Mouse (Mus musculus): Measurements from ENCODE around the gene Sorbs1. TPM values are rescaled to one million over a fixed set of nuclear protein-coding genes. Genes with fewer than 3 reads are reported as not detected.

Sorbs1 gene
- polyA plus RNA-seq, 1 experiment, result 38.8 TPM

DNA sequence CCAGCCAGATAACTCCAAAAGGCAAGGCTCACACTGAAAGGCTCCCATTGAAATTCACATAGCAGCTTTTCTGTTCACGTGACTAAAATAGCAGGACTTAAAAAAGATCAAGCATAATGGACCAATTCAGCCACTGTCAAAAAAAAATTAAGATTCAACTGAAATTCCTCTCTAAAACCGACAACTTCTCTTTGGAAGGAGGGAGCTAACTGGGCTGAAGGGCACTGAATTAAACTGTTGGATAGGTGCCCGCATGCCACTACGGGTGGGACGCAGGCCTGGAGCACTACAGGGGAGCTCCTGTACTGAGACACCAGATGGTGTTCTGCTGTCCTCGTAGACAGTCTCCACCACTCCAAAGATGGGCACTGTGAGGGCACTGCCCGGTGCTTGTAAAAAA, 165.4 kb downstream of the Sorbs1 start:
- Histone ChIP-seq H3K4me2 (ENCODE audit: low read depth) (no peak overlapping the region), H3K27me3 (ENCODE audit: control insufficient read depth, insufficient read depth, insufficient read length) (no peaks in the 10 kb centered on the region), H3K4me3 (no peak overlapping the region), H3K79me2 (ENCODE audit: control insufficient read depth, insufficient read depth) (no peaks in the 10 kb centered on the region), H3ac (ENCODE audit: control insufficient read depth, insufficient read length) (no peak overlapping the region), H3K36me3 (ENCODE audit: control insufficient read depth, insufficient read depth) (peaks cover 5% of the 10 kb centered on the region)
- TF ChIP-seq MAX (IDR thresholded peaks at IDR 0.05; ENCODE audit: low read depth) (no peak), REST (IDR thresholded peaks at IDR 0.05; ENCODE audit: insufficient read depth, insufficient read length) (no peak), E2F4 (IDR thresholded peaks at IDR 0.05; ENCODE audit: insufficient read depth) (no peak), MYOG (IDR thresholded peaks at IDR 0.05; ENCODE audit: control insufficient read depth in 1 of 3, insufficient read depth in 1 of 3, insufficient read length in 2 of 3, low read depth in 2 of 3) (no peak), POLR2A (IDR thresholded peaks at IDR 0.05; ENCODE audit: insufficient read length, low read depth) (no peak), POLR2AphosphoS2 (IDR thresholded peaks at IDR 0.05; ENCODE audit: insufficient read length, low read depth) (no peak), USF1 (IDR thresholded peaks at IDR 0.05; ENCODE audit: low read depth) (no peak), MYOD1 (IDR thresholded peaks at IDR 0.05; ENCODE audit: control insufficient read depth in 1 of 3, insufficient read length in 2 of 3, low read depth in 2 of 3) (no peak), CEBPB (IDR thresholded peaks at IDR 0.05; ENCODE audit: insufficient read depth, poor library complexity, severe bottlenecking) (no peak), TCF3 (IDR thresholded peaks at IDR 0.05; ENCODE audit: insufficient read length, low read depth) (no peak), SRF (IDR thresholded peaks at IDR 0.05; ENCODE audit: control insufficient read depth, insufficient read length, low read depth) (no peak), TCF12 (IDR thresholded peaks at IDR 0.05; ENCODE audit: insufficient read depth, poor library complexity, severe bottlenecking) (no peak)

- no peak overlapping the region for H3K4me3 ChIP-seq
- no peak overlapping the region for H3ac ChIP-seq (ENCODE audit: control insufficient read depth, insufficient read length)
- no peaks in the 10 kb centered on the region for H3K79me2 ChIP-seq (ENCODE audit: control insufficient read depth, insufficient read depth)
- H3K27me3 ChIP-seq (ENCODE audit: control insufficient read depth, insufficient read depth, insufficient read length), result no peaks in the 10 kb centered on the region
- H3K4me2 ChIP-seq (ENCODE audit: low read depth), result no peak overlapping the region
- H3K36me3 ChIP-seq (ENCODE audit: control insufficient read depth, insufficient read depth), result peaks cover 5% of the 10 kb centered on the region
- TF ChIP-seq MYOD1 (IDR thresholded peaks at IDR 0.05; ENCODE audit: control insufficient read depth in 1 of 3, insufficient read length in 2 of 3, low read depth in 2 of 3), result no peak
- no peak for TF ChIP-seq REST (IDR thresholded peaks at IDR 0.05; ENCODE audit: insufficient read depth, insufficient read length)
- no peak for TF ChIP-seq POLR2A (IDR thresholded peaks at IDR 0.05; ENCODE audit: insufficient read length, low read depth)
- no peak for TF ChIP-seq E2F4 (IDR thresholded peaks at IDR 0.05; ENCODE audit: insufficient read depth)
These were observed 166.7 kb downstream of the Sorbs1 start for GRCm38 (mm10) chr19:40346908-40347307.

- Histone ChIP-seq H3K27me3 (ENCODE audit: control insufficient read depth, insufficient read depth, insufficient read length) (no peaks in the 10 kb centered on the region), H3K4me3 (no peak overlapping the region), H3K4me2 (ENCODE audit: low read depth) (no peak overlapping the region), H3K79me2 (ENCODE audit: control insufficient read depth, insufficient read depth) (no peaks in the 10 kb centered on the region), H3ac (ENCODE audit: control insufficient read depth, insufficient read length) (no peak overlapping the region), H3K36me3 (ENCODE audit: control insufficient read depth, insufficient read depth) (peaks cover 5% of the 10 kb centered on the region)
- TF ChIP-seq REST (IDR thresholded peaks at IDR 0.05; ENCODE audit: insufficient read depth, insufficient read length) (no peak), POLR2A (IDR thresholded peaks at IDR 0.05; ENCODE audit: insufficient read length, low read depth) (no peak), MAX (IDR thresholded peaks at IDR 0.05; ENCODE audit: low read depth) (no peak)
These were observed 167.2 kb downstream of the Sorbs1 start for GRCm38 (mm10) chr19:40346232-40346844.

- H3K27me3 ChIP-seq (ENCODE audit: control insufficient read depth, insufficient read depth, insufficient read length), result no peaks in the 10 kb centered on the region
- no peaks in the 10 kb centered on the region for H3K79me2 ChIP-seq (ENCODE audit: control insufficient read depth, insufficient read depth)
- no peak for TF ChIP-seq MYOD1 (IDR thresholded peaks at IDR 0.05; ENCODE audit: control insufficient read depth in 1 of 3, insufficient read length in 2 of 3, low read depth in 2 of 3)
- TF ChIP-seq TCF3 (IDR thresholded peaks at IDR 0.05; ENCODE audit: insufficient read length, low read depth), result no peak
- TF ChIP-seq CEBPB (IDR thresholded peaks at IDR 0.05; ENCODE audit: insufficient read depth, poor library complexity, severe bottlenecking), result no peak
- no peak for TF ChIP-seq E2F4 (IDR thresholded peaks at IDR 0.05; ENCODE audit: insufficient read depth)
- TF ChIP-seq POLR2A (IDR thresholded peaks at IDR 0.05; ENCODE audit: insufficient read length, low read depth), result no peak
- no peak for TF ChIP-seq TCF12 (IDR thresholded peaks at IDR 0.05; ENCODE audit: insufficient read depth, poor library complexity, severe bottlenecking)
- TF ChIP-seq SRF (IDR thresholded peaks at IDR 0.05; ENCODE audit: control insufficient read depth, insufficient read length, low read depth), result no peak
- TF ChIP-seq MAX (IDR thresholded peaks at IDR 0.05; ENCODE audit: low read depth), result no peak
- TF ChIP-seq USF1 (IDR thresholded peaks at IDR 0.05; ENCODE audit: low read depth), result no peak
- no peak for TF ChIP-seq MYOG (IDR thresholded peaks at IDR 0.05; ENCODE audit: control insufficient read depth in 1 of 3, insufficient read depth in 1 of 3, insufficient read length in 2 of 3, low read depth in 2 of 3)
- TF ChIP-seq REST (IDR thresholded peaks at IDR 0.05; ENCODE audit: insufficient read depth, insufficient read length), result no peak
- TF ChIP-seq POLR2AphosphoS2 (IDR thresholded peaks at IDR 0.05; ENCODE audit: insufficient read length, low read depth), result no peak
- H3K4me2 ChIP-seq (ENCODE audit: low read depth), result no peak overlapping the region
- H3K4me3 ChIP-seq, result no peak overlapping the region
- H3K36me3 ChIP-seq (ENCODE audit: control insufficient read depth, insufficient read depth), result no peaks in the 10 kb centered on the region
- H3ac ChIP-seq (ENCODE audit: control insufficient read depth, insufficient read length), result no peak overlapping the region
These were observed 167.9 kb downstream of the Sorbs1 start for GRCm38 (mm10) chr19:40345684-40346083.

DNA sequence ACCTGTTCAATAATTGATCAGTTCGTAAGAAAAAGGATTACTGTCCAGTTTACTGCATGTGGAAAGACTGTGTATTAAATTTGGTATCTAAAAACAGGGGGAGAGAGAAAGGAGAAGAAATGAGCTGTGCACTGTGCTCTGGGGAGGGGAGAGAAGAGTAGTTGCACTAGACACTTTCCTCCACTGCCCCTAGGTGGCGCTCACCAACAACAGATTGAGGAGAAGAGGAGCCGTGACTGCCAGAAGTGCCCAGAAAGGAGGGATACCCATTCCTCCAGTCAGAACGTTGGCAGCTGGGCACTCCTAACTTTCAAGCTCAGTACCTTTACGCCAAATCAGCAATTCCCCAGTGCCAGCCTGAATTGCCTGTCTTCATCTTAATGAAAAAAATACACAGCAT, 170.6 kb downstream of the Sorbs1 start:
- H3K4me3 ChIP-seq, result no peak overlapping the region
- no peak overlapping the region for H3ac ChIP-seq (ENCODE audit: control insufficient read depth, insufficient read length)
- TF ChIP-seq TCF12 (IDR thresholded peaks at IDR 0.05; ENCODE audit: insufficient read depth, poor library complexity, severe bottlenecking) (no peak), REST (IDR thresholded peaks at IDR 0.05; ENCODE audit: insufficient read depth, insufficient read length) (no peak), TCF3 (IDR thresholded peaks at IDR 0.05; ENCODE audit: insufficient read length, low read depth) (no peak), POLR2A (IDR thresholded peaks at IDR 0.05; ENCODE audit: insufficient read length, low read depth) (no peak), POLR2AphosphoS2 (IDR thresholded peaks at IDR 0.05; ENCODE audit: insufficient read length, low read depth) (no peak), MYOG (IDR thresholded peaks at IDR 0.05; ENCODE audit: control insufficient read depth in 1 of 3, insufficient read depth in 1 of 3, insufficient read length in 2 of 3, low read depth in 2 of 3) (no peak), E2F4 (IDR thresholded peaks at IDR 0.05; ENCODE audit: insufficient read depth) (no peak), SRF (IDR thresholded peaks at IDR 0.05; ENCODE audit: control insufficient read depth, insufficient read length, low read depth) (no peak), MAX (IDR thresholded peaks at IDR 0.05; ENCODE audit: low read depth) (no peak), MYOD1 (IDR thresholded peaks at IDR 0.05; ENCODE audit: control insufficient read depth in 1 of 3, insufficient read length in 2 of 3, low read depth in 2 of 3) (no peak)
- no peaks in the 10 kb centered on the region for H3K36me3 ChIP-seq (ENCODE audit: control insufficient read depth, insufficient read depth)
- H3K79me2 ChIP-seq (ENCODE audit: control insufficient read depth, insufficient read depth), result no peaks in the 10 kb centered on the region
- H3K27me3 ChIP-seq (ENCODE audit: control insufficient read depth, insufficient read depth, insufficient read length), result no peaks in the 10 kb centered on the region
- no peak overlapping the region for H3K4me2 ChIP-seq (ENCODE audit: low read depth)

Data from myocyte (in vitro differentiated cells).